Mouse (Mus musculus) left cerebral cortex, adult 2 months (tissue): ENCODE data around the gene Scrn1. TPM values are rescaled to one million over a fixed set of nuclear protein-coding genes. Genes with fewer than 3 reads are reported as not detected.

Experiments
- DNase-seq, 2 experiments: peaks; one replicate each; pipeline ENCODE4 v3.0.0; 2021 to 2022; ENCODE audit warnings: low spot score in 2 of 2, mixed read lengths in 1 of 2; ENCODE audit errors: extremely low spot score in 1 of 2
- H3K27ac ChIP-seq: fragments of 200-600 bp; 2 replicates; pipeline ENCODE4 v1.8.1; 2022
- H3K4me3 ChIP-seq: fragments of 200-600 bp; 2 replicates; pipeline ENCODE4 v1.8.1; 2022
- CTCF ChIP-seq: fragments of 200-600 bp; IDR thresholded peaks from 2 replicates; pipeline ENCODE4 v1.8.1; 2022; ENCODE audit warnings: antibody characterized with exemption, mild to moderate bottlenecking, moderate library complexity
- intact Hi-C: fragments of 180-260 bp; cut with DNase I; formaldehyde crosslinking; loops from one replicate; pipeline ENCODE4 v1.15.1; 2025
- total RNA-seq, 2 experiments: library from RNA; stranded (reverse); gene quantifications; 2 replicates each; pipeline ENCODE4 v1.2.3; 2021

Scrn1 gene
- total RNA-seq, 2 experiments from 2014 or later: 135 to 136 TPM

DNA sequence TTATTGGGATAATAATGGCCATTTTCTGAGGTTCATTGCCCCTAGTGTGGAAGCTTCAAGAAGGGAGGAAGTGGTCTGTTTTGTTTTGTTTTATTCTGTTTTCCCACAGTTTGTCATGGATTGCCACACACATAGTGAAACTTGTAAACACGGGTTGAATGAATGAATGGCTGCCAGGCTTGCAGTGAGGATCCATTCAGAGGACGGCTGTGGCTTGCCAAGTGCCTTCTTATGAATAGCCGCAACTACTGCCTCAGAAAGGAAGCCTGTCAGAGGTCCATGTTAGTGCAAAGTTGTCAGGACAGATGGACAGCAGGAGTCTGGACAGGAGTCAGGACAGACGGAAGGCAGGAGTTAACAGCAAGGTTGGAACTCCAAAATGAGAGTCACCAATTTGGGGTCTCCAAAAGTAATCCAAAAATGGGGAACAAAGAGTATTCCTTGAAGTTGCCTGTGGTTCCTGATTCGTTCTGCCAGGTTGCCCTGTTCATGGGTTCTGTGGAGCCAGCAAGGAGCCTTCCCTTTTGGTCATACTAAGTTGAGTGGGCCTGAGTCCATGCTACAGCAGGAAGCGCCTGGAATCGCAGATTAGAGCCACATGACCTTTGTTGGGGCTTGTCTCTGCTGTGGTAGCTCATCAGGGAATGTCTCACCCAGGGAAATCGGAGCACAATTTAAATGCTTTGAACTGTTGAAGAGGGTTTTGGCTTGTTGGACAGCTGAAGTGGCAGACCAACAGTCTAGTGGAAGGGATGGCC lies 102.4 kb downstream of the Scrn1 start:
- DNase-seq: no peak
- Histone ChIP-seq H3K4me3 (no peak overlapping the region), H3K27ac (no peak overlapping the region)
- intact Hi-C loops: no loop called here
- no peak for TF ChIP-seq CTCF

DNA sequence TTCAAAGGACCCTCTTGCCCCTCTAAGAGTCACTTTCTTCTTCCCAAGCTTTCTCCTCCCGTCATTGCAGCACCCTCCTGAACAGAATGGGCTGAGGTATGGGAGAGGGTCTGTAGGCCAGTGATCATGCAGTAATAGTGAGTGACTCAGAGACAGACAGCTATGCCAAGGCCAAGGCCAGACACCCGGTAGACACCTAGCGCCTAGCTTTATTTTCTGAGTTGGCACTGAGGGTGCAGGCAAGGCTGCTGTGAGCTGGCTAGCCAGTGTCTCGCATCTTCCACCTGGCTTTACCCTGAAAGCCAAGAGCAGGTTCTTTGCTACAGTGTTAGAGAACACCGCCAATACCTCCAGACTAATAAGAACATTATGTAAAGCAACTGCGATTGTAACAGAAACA lies 103.5 kb downstream of the Scrn1 start:
- Histone ChIP-seq H3K27ac (no peak overlapping the region), H3K4me3 (no peak overlapping the region)
- no peak for DNase-seq
- TF ChIP-seq CTCF: no peak
- intact Hi-C loops: no loop called here

DNA sequence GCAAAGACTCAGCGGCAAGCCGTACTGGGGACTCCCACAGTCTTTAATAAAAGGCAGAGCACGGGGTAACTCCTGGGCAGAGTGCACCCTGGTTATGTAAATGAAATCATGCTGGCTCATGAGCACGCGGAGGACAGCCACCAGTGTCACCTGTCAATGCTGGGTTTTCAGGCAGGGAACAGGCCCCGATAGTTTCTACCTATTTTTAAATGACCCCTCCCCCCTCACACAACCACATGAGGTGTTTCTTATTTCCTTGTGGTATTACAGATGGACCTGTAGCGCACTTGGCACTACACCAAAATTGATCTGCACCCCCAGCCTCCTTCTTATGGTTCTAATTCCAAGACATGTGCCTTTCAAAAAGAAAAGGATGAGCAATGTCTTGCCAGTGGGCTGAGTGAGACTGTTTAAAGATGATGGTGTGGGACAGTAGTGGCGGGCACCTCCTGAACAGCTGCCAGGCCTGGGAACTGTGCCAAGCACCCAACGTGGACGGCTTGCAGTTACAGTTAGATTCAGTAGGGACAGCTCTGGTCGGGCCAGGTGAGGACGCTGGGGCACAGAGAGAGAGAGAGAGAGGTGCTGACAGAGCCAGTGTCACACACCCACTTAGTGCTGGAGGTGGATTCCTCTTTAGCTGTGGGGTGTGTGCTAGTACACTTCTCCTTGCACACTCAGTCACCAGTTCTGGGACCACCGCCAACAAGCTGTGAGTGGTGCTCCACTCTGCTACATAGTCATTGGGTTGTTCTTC lies 105.2 kb downstream of the Scrn1 start:
- peak; percentile 50 to 70 for DNase-seq
- Histone ChIP-seq H3K27ac (0 out of 2 replicates have a peak overlapping the region, but pooled peaks have one; percentile 2), H3K4me3 (no peak overlapping the region)
- TF ChIP-seq CTCF: no peak
- intact Hi-C loops: loop anchor here (1.0 kb wide), 2 partner anchors 15 to 30 kb away; no protein-coding TSS in a partner anchor

DNA sequence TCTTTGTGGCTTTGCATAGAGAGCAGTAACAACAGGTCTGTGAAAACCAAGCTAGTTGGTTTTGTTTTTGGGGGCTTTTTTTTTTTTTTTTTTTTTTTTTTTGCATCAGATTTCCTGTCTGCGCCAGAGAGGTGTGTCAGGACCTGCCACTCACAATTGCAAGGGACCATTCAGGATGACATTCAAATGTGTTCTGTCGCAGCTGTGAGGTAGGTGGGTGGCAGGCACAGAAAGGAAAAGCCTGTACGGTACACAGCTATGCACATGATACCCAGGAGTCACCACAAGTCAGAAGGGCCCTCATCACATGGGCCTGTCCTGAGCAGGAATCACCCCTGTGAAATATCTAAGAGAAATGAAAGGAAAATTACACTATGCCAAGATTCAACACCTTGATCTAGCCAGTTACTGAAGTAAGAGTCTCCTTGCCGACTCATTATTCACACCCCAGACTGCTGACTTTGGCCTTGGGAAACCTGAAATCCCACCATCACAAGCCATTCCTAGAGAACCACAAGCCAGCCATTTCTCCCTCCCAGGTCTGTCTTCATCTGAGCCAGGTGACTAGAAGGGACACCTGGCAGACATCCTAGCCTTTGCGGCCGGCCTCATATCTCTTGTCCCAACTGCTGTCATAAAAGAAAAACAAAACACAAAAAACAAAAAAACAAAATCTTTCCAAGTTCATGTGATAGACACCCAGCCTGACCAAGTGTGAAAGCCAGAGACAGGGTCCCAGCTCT lies 105.9 kb downstream of the Scrn1 start:
- intact Hi-C loops: no loop called here
- DNase-seq: no peak
- Histone ChIP-seq H3K4me3 (no peak overlapping the region), H3K27ac (no peak overlapping the region; the same call in 1 of the 2 replicates)
- no peak for TF ChIP-seq CTCF

DNA sequence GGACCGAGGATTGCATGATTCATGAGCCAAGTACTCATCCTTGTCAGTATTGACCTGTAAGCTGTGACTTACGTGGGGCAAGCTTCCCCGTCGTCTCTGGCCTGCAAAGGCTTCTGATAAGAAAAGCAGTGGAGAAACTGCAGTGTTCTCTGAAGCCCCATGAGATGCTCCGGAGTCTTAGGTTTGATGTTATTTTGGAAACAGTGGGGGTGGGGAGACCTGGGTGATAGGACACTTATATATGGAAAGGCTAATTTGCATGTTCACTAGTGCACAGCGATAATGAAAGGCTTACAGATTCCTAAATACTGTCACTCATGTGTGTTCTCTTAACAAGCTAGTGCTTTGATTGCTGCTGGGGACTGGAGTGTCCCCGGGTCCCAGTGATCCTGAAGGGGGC lies 106.6 kb downstream of the Scrn1 start:
- Histone ChIP-seq H3K4me3 (no peak overlapping the region), H3K27ac (no peak overlapping the region; the same call in 1 of the 2 replicates)
- intact Hi-C loops: no loop called here
- TF ChIP-seq CTCF: no peak
- no peak for DNase-seq

Other genes starting within 250 kb of the Scrn1 start
- gene Prr15, start 240.7 kb downstream of the Scrn1 start, total RNA-seq: 1 to 10 TPM; 2.0 to 2.9 TPM
- 100 to 1,000 TPM in 1 of 2 experiments, 10 to 100 TPM in 1; 92.3 to 108 TPM for gene Wipf3, start 136.9 kb downstream of the Scrn1 start, total RNA-seq
- gene Plekha8, start 28.6 kb upstream of the Scrn1 start, total RNA-seq: 10 to 100 TPM; 11.0 to 11.6 TPM
- 1 to 10 TPM; 9.0 to 9.2 TPM for gene Fkbp14, start 30.8 kb upstream of the Scrn1 start, total RNA-seq
- gene Mturn, start 115.1 kb upstream of the Scrn1 start, total RNA-seq: 10 to 100 TPM; 98.5 to 99.6 TPM